Mouse (Mus musculus) midbrain, embryonic 15.5 days (tissue): ENCODE data around the gene Wdr20. TPM values are rescaled to one million over a fixed set of nuclear protein-coding genes. Genes with fewer than 3 reads are reported as not detected.

Experiments used
- ATAC-seq: fragments of 200-750 bp; cut with Nextera tagmentation; replicated peaks from 2 replicates; pipeline ENCODE4 v1.8.0; 2017; ENCODE audit warnings: moderate TSS enrichment
- H3K27ac ChIP-seq: fragments of 300-500 bp; sonication (generic); 2 replicates; pipeline ENCODE4 v1.5.1; 2015; ENCODE audit warnings: mild to moderate bottlenecking, inconsistent platforms
- H3K27me3 ChIP-seq: fragments of 300-500 bp; sonication (generic); replicated peaks from 2 replicates; pipeline ENCODE4 v1.6.1; 2015; ENCODE audit warnings: inconsistent platforms
- H3K36me3 ChIP-seq: fragments of 300-500 bp; sonication (generic); replicated peaks from 2 replicates; pipeline ENCODE4 v1.6.1; 2015; ENCODE audit warnings: inconsistent platforms
- H3K4me1 ChIP-seq: fragments of 300-500 bp; sonication (generic); 2 replicates; pipeline ENCODE4 v1.6.1; 2015; ENCODE audit warnings: inconsistent platforms
- H3K4me2 ChIP-seq: fragments of 300-500 bp; sonication (generic); 2 replicates; pipeline ENCODE4 v1.6.1; 2015; ENCODE audit warnings: inconsistent platforms, mild to moderate bottlenecking, moderate library complexity
- H3K4me3 ChIP-seq: fragments of 300-500 bp; sonication (generic); 2 replicates; pipeline ENCODE4 v1.5.1; 2015; ENCODE audit warnings: mild to moderate bottlenecking, inconsistent platforms
- H3K9ac ChIP-seq: fragments of 300-500 bp; sonication (generic); 2 replicates; pipeline ENCODE4 v1.6.1; 2015; ENCODE audit warnings: mild to moderate bottlenecking, inconsistent platforms
- H3K9me3 ChIP-seq: fragments of 300-500 bp; sonication (generic); 2 replicates; pipeline ENCODE4 v1.6.1; 2016; ENCODE audit warnings: inconsistent platforms
- WGBS: fragments of 180-500 bp; shearing (Covaris S2); methylation state at CpG from one replicate; pipeline ENCODE4 v1.1.7; 2015; ENCODE audit warnings: mixed read lengths; 5-methylcytosine and 5-hydroxymethylcytosine counted together
- polyA plus RNA-seq: library from polyadenylated mRNA; unstranded; fragments of >200 nt; fragmentation: Nextera tagmentation; extraction: Ambion mirVana; gene quantifications from 2 replicates; pipeline ENCODE4 v1.2.1, GENCODE M21; 2015

Gene Wdr20
- polyA plus RNA-seq, 1 experiment from 2014 or later = 25.5 TPM

GRCm38 (mm10) chr12:110840348-110841198 lies 102.8 kb downstream of the Wdr20 start, which contains the start of gene Mok:
Gene Mok (minus strand): TSS chr12:110840939.
- Histone ChIP-seq H3K4me2 (peak within 1 kb of the TSS; percentile 63), H3K4me3 (peak within 1 kb of the TSS; percentile 67), H3K4me1 (peaks cover 40% of the 10 kb centered on the region), H3K9ac (peak within 1 kb of the TSS; percentile 62), H3K9me3 (no peaks in the 10 kb centered on the region), H3K27me3 (peaks cover 18% of the 10 kb centered on the region), H3K27ac (peak within 1 kb of the TSS; percentile 71), H3K36me3 (no peaks in the 10 kb centered on the region)
- WGBS = under 1% methylated on average over 71 of the region's 71 CpGs
- peak; percentile 90 for ATAC-seq

GRCm38 (mm10) chr12:110841731-110842493 lies 104.2 kb downstream of the Wdr20 start:
- Histone ChIP-seq H3K27me3 (peaks cover 31% of the 10 kb centered on the region), H3K4me2 (no peak overlapping the region), H3K36me3 (no peaks in the 10 kb centered on the region), H3K9me3 (no peaks in the 10 kb centered on the region), H3K9ac (no peak overlapping the region), H3K4me3 (no peak overlapping the region), H3K27ac (no peak overlapping the region), H3K4me1 (peaks cover 42% of the 10 kb centered on the region)
- 70% methylated on average over 5 of the region's 5 CpGs for WGBS
- ATAC-seq = no peak

GRCm38 (mm10) chr12:110843194-110844048 lies 105.7 kb downstream of the Wdr20 start:
- H3K9me3 ChIP-seq = no peaks in the 10 kb centered on the region
- H3K36me3 ChIP-seq = no peaks in the 10 kb centered on the region
- H3K27ac ChIP-seq = no peak overlapping the region
- 19% methylated on average over 32 of the region's 32 CpGs for WGBS
- peaks cover 31% of the 10 kb centered on the region for H3K27me3 ChIP-seq
- peak overlapping the region; percentile 32; the same call in 1 of the 2 replicates for H3K9ac ChIP-seq
- peak overlapping the region; percentile 53 for H3K4me2 ChIP-seq
- peaks cover 35% of the 10 kb centered on the region for H3K4me1 ChIP-seq
- peak overlapping the region; percentile 33 for H3K4me3 ChIP-seq
- ATAC-seq = no peak

GRCm38 (mm10) chr12:110844227-110845130 lies 106.7 kb downstream of the Wdr20 start:
- peak overlapping the region; percentile 53 for H3K4me2 ChIP-seq
- peaks cover 36% of the 10 kb centered on the region for H3K4me1 ChIP-seq
- H3K4me3 ChIP-seq = peak overlapping the region; percentile 33
- peak overlapping the region; percentile 32; the same call in 1 of the 2 replicates for H3K9ac ChIP-seq
- ATAC-seq = no peak
- peaks cover 31% of the 10 kb centered on the region for H3K27me3 ChIP-seq
- no peak overlapping the region for H3K27ac ChIP-seq
- no peaks in the 10 kb centered on the region for H3K9me3 ChIP-seq
- no peaks in the 10 kb centered on the region for H3K36me3 ChIP-seq
- WGBS = 1% methylated on average over 42 of the region's 42 CpGs

- Histone ChIP-seq H3K4me1 (peaks cover 31% of the 10 kb centered on the region), H3K4me2 (peak overlapping the region; percentile 53), H3K27me3 (peaks cover 31% of the 10 kb centered on the region), H3K9me3 (no peaks in the 10 kb centered on the region), H3K36me3 (no peaks in the 10 kb centered on the region), H3K27ac (no peak overlapping the region), H3K4me3 (peak overlapping the region; percentile 33), H3K9ac (no peak overlapping the region; the same call in 1 of the 2 replicates)
- WGBS = under 1% methylated on average over 36 of the region's 36 CpGs
- ATAC-seq = peak; percentile 48; the same call in 1 of the 2 replicates
These were observed 107.6 kb downstream of the Wdr20 start for GRCm38 (mm10) chr12:110845131-110845880.

GRCm38 (mm10) chr12:110846191-110846765 lies 108.5 kb downstream of the Wdr20 start:
- Histone ChIP-seq H3K9me3 (no peaks in the 10 kb centered on the region), H3K9ac (no peak overlapping the region), H3K4me2 (peak overlapping the region; percentile 53; the same call in 1 of the 2 replicates), H3K4me3 (0 out of 2 replicates have a peak overlapping the region, but pooled peaks have one; percentile 33), H3K4me1 (peaks cover 38% of the 10 kb centered on the region), H3K27ac (no peak overlapping the region), H3K36me3 (no peaks in the 10 kb centered on the region), H3K27me3 (peaks cover 31% of the 10 kb centered on the region)
- no peak for ATAC-seq
- 60% methylated on average over 6 of the region's 6 CpGs for WGBS

GRCm38 (mm10) chr12:110850010-110850928 lies 112.5 kb downstream of the Wdr20 start, which contains the start of gene Zfp839:
Gene Zfp839 (plus strand): TSS chr12:110850253.
- H3K27me3 ChIP-seq = peaks cover 15% of the 10 kb centered on the region
- H3K4me2 ChIP-seq = peak within 1 kb of the TSS; percentile 59
- H3K4me1 ChIP-seq = peaks cover 23% of the 10 kb centered on the region
- H3K4me3 ChIP-seq = peak within 1 kb of the TSS; percentile 84
- H3K27ac ChIP-seq = peak within 1 kb of the TSS; percentile 6
- peak; percentile 85 for ATAC-seq
- H3K9ac ChIP-seq = peak within 1 kb of the TSS; percentile 83
- H3K9me3 ChIP-seq = no peaks in the 10 kb centered on the region
- H3K36me3 ChIP-seq = no peaks in the 10 kb centered on the region
- WGBS = under 1% methylated on average over 87 of the region's 89 CpGs

- H3K27ac ChIP-seq = no peak overlapping the region
- H3K36me3 ChIP-seq = no peaks in the 10 kb centered on the region
- H3K9ac ChIP-seq = peak overlapping the region; percentile 83
These were observed 113.1 kb downstream of the Wdr20 start for GRCm38 (mm10) chr12:110850929-110851256.

GRCm38 (mm10) chr12:110851414-110851813 lies 113.7 kb downstream of the Wdr20 start:
- peak overlapping the region; percentile 84; the same call in 1 of the 2 replicates for H3K4me3 ChIP-seq

More at GRCm38 (mm10) chr12:110850929-110851256, 113.1 kb downstream of the Wdr20 start:
- WGBS = 23% methylated on average over 9 of the region's 9 CpGs
- Histone ChIP-seq H3K4me3 (peak overlapping the region; percentile 84), H3K27me3 (peaks cover 10% of the 10 kb centered on the region), H3K4me2 (peak overlapping the region; percentile 59), H3K4me1 (peaks cover 16% of the 10 kb centered on the region), H3K9me3 (no peaks in the 10 kb centered on the region)
- no peak for ATAC-seq

More at GRCm38 (mm10) chr12:110851414-110851813, 113.7 kb downstream of the Wdr20 start:
- no peak overlapping the region for H3K27ac ChIP-seq
- H3K4me1 ChIP-seq = peaks cover 14% of the 10 kb centered on the region
- H3K9me3 ChIP-seq = no peaks in the 10 kb centered on the region
- H3K36me3 ChIP-seq = no peaks in the 10 kb centered on the region
- WGBS = 80% methylated on average over 12 of the region's 12 CpGs
- H3K9ac ChIP-seq = no peak overlapping the region
- H3K4me2 ChIP-seq = 0 out of 2 replicates have a peak overlapping the region, but pooled peaks have one; percentile 59
- peaks cover 5% of the 10 kb centered on the region for H3K27me3 ChIP-seq
- no peak for ATAC-seq
